Mouse (Mus musculus): Measurements from ENCODE around the gene Zfp963. TPM values are rescaled to one million over a fixed set of nuclear protein-coding genes. Genes with fewer than 3 reads are reported as not detected.

Gene Zfp963
- 0.47 and 0.48 TPM in 2 replicates for polyA plus RNA-seq (2012; rRNA removed)

DNA sequence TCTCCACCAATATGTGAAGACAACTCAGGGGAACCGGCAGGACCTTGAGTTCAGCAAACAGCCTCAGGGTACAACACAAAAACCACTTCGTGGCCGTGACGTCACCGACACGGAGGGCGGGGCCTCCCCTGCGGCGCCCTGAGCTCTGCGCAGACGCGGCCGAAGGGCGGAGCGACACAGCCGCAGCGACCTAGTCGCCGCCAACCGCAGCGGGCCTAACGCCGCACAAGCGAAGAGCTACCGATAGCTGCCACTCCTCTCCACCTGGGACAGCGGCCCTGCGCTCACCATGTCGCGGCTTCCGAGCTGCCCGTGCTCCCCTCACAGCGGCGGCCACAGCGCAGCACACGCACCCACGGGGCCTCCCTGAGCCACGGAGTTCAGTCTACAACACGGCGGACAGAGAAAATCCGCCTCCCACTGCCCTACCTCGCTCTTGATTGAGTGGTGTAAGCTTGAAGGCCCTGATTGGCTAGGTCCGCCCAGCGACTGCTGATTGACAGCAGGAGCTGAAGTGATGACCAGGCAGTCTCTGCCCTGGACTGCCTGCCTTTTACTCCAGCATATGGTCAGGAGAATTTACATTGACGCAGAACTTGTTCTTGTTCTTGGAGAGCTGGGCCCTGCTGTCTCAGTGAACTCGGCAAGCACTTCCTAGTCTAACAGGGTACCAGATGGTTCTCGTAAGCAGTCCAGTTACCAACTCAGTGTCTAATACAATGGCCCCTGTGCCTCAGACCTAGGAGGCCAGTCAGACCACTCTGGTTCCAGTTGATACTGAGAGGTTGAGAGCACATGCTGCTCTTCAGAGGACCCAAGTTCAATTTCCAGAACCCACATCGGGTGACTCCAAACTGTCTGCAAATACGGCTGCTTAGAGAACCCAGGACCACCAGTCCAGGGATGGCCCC lies at the start of gene Zfp963:
Zfp963 (minus strand) TSS at position 427 of the 911 bp plus-strand sequence.
- TF ChIP-seq POLR2A (IDR thresholded peaks at IDR 0.05; ENCODE audit: control insufficient read depth, low read depth, low read length) (peak; percentile 99), CTCF (IDR thresholded peaks at IDR 0.05; ENCODE audit: control insufficient read depth, insufficient read depth, insufficient replicate concordance, low read depth, low read length) (no peak)
- Histone ChIP-seq H3K36me3 (ENCODE audit: control insufficient read depth, insufficient read depth, low read length) (no peaks in the 10 kb centered on the region), H3K4me3 (ENCODE audit: control insufficient read depth, low read depth, low read length) (peak within 1 kb of the TSS; percentile 95), H3K27me3 (ENCODE audit: control insufficient read depth, insufficient read depth, low read length) (no peaks in the 10 kb centered on the region), H3K4me1 (ENCODE audit: control insufficient read depth, insufficient read depth, low read length) (peaks cover 3% of the 10 kb centered on the region; the same call in 1 of the 2 replicates), H3K27ac (ENCODE audit: control insufficient read depth, insufficient read depth, low read depth, low read length) (peak within 1 kb of the TSS; percentile 93)

DNA sequence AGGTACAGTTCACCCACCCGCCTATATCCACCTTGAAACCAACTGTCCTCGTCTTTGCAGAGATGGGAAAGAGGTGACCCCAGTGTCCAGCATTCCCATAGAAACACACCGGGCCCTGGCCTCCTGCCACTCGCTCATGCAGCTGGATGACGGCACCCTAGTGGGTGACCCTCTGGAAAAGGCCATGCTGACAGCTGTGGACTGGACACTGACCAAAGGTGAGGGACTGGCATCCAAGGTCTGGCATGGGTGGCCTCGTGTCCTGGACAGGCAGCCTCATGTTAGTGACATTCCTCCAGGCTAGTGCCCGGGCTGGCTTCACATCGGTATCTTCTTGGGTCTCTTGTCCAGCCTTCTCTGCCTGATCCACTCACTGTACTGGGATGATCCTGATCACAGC lies 49.5 kb upstream of the Zfp963 start:
- TF ChIP-seq POLR2A (IDR thresholded peaks at IDR 0.05; ENCODE audit: control insufficient read depth, low read depth, low read length), result no peak
- no peak for TF ChIP-seq CTCF (IDR thresholded peaks at IDR 0.05; ENCODE audit: control insufficient read depth, insufficient read depth, insufficient replicate concordance, low read depth, low read length)
- Histone ChIP-seq H3K4me3 (ENCODE audit: control insufficient read depth, low read depth, low read length) (no peak overlapping the region), H3K27ac (ENCODE audit: control insufficient read depth, insufficient read depth, low read depth, low read length) (no peak overlapping the region), H3K36me3 (ENCODE audit: control insufficient read depth, insufficient read depth, low read length) (no peaks in the 10 kb centered on the region; the same call in 1 of the 2 replicates), H3K4me1 (ENCODE audit: control insufficient read depth, insufficient read depth, low read length) (no peaks in the 10 kb centered on the region), H3K27me3 (ENCODE audit: control insufficient read depth, insufficient read depth, low read length) (no peaks in the 10 kb centered on the region)

DNA sequence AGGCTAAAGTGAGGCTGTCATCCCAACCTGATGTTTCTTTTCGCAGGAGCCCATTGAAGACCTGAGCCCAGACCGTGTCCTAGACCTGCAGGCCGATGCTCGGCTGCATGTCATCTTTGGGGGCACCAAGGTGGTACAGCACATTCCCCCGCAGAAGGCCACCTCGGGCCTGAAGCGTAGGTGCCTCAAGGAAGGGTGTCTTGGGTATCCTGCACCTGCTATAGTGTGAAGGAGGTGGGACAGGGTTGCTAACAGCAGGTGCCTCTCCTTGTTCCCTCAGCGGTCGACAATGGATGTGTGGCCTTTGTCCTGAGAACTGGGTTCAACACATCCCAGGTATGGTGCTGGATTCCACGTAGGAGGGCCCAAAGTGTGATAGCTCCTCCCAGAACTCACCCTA lies 47.9 kb upstream of the Zfp963 start:
- no peaks in the 10 kb centered on the region for H3K4me1 ChIP-seq (ENCODE audit: control insufficient read depth, insufficient read depth, low read length)
- no peak overlapping the region for H3K4me3 ChIP-seq (ENCODE audit: control insufficient read depth, low read depth, low read length)
- no peaks in the 10 kb centered on the region; the same call in 1 of the 2 replicates for H3K36me3 ChIP-seq (ENCODE audit: control insufficient read depth, insufficient read depth, low read length)
- H3K27ac ChIP-seq (ENCODE audit: control insufficient read depth, insufficient read depth, low read depth, low read length), result no peak overlapping the region
- no peaks in the 10 kb centered on the region for H3K27me3 ChIP-seq (ENCODE audit: control insufficient read depth, insufficient read depth, low read length)
- TF ChIP-seq POLR2A (IDR thresholded peaks at IDR 0.05; ENCODE audit: control insufficient read depth, low read depth, low read length) (no peak), CTCF (IDR thresholded peaks at IDR 0.05; ENCODE audit: control insufficient read depth, insufficient read depth, insufficient replicate concordance, low read depth, low read length) (no peak)

DNA sequence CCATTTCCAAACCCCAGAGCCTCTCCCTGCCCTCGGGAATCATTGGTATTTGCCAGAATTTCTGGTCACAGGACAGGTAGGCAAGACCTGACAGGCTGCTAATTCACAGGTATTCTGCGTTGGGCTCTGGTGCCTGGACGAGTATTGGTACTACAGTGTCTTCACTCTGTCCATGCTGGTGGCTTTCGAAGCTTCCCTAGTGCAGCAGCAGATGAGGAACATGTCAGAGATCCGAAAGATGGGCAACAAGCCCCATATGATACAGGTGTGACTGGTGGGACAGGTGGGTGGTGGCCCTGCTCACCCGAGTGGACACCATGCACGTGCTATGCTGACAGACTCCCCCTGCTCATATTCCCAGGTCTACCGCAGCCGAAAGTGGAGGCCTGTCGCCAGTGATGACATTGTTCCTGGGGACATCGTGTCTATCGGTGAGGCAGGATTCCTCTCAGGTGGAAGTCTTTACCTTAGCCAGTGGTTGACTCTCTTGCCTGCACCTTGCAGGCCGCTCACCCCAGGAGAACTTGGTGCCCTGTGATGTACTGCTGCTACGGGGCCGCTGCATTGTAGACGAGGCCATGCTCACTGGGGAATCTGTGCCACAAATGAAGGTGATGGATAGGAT lies 47.1 kb upstream of the Zfp963 start:
- Histone ChIP-seq H3K36me3 (ENCODE audit: control insufficient read depth, insufficient read depth, low read length) (no peaks in the 10 kb centered on the region; the same call in 1 of the 2 replicates), H3K4me3 (ENCODE audit: control insufficient read depth, low read depth, low read length) (no peak overlapping the region), H3K4me1 (ENCODE audit: control insufficient read depth, insufficient read depth, low read length) (no peaks in the 10 kb centered on the region), H3K27ac (ENCODE audit: control insufficient read depth, insufficient read depth, low read depth, low read length) (no peak overlapping the region), H3K27me3 (ENCODE audit: control insufficient read depth, insufficient read depth, low read length) (no peaks in the 10 kb centered on the region)
- no peak for TF ChIP-seq POLR2A (IDR thresholded peaks at IDR 0.05; ENCODE audit: control insufficient read depth, low read depth, low read length)
- TF ChIP-seq CTCF (IDR thresholded peaks at IDR 0.05; ENCODE audit: control insufficient read depth, insufficient read depth, insufficient replicate concordance, low read depth, low read length), result no peak

DNA sequence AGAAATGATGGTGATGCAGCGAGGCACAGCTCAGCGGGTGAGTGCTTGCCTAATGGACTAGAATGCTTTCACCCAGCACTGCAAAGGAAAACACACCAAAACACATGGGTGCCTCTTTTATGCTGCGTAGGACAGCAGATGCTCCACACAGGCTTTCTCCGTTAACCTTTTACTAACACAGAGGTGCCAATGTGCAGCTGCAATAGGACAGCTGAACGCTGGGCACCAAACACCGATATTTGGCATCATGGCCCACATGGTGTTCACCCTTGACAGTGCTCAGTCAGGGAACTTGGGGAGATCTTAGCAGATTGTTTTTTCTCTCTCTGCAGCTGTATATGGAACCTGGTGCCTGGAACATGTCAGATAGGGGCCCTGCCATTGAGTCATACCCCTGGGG lies 45.1 kb upstream of the Zfp963 start:
- Histone ChIP-seq H3K36me3 (ENCODE audit: control insufficient read depth, insufficient read depth, low read length) (no peaks in the 10 kb centered on the region; the same call in 1 of the 2 replicates), H3K4me1 (ENCODE audit: control insufficient read depth, insufficient read depth, low read length) (no peaks in the 10 kb centered on the region; the same call in 1 of the 2 replicates), H3K27me3 (ENCODE audit: control insufficient read depth, insufficient read depth, low read length) (no peaks in the 10 kb centered on the region), H3K27ac (ENCODE audit: control insufficient read depth, insufficient read depth, low read depth, low read length) (no peak overlapping the region), H3K4me3 (ENCODE audit: control insufficient read depth, low read depth, low read length) (no peak overlapping the region)
- TF ChIP-seq POLR2A (IDR thresholded peaks at IDR 0.05; ENCODE audit: control insufficient read depth, low read depth, low read length), result no peak
- TF ChIP-seq CTCF (IDR thresholded peaks at IDR 0.05; ENCODE audit: control insufficient read depth, insufficient read depth, insufficient replicate concordance, low read depth, low read length), result no peak

DNA sequence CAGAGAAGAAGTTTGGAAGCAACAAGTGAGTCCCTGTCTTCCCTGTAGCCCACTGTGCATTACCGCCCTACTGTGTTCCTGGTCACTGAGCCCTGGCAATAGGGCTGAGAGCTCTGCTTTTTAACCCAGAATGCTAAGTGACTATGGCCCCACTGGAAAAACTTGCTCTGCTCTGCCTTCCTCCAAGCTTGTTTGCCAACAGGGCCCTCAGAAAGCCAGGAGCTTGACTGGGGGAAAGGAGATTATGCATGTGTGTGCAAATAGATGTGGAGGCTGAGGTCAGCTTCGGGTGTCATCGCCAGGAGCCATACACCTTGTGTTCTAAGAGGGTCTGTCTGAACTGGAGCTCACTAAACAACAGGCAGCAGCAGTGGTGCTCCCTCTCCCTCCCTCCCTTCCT lies 44.3 kb upstream of the Zfp963 start:
- no peak for TF ChIP-seq POLR2A (IDR thresholded peaks at IDR 0.05; ENCODE audit: control insufficient read depth, low read depth, low read length)
- no peak for TF ChIP-seq CTCF (IDR thresholded peaks at IDR 0.05; ENCODE audit: control insufficient read depth, insufficient read depth, insufficient replicate concordance, low read depth, low read length)

DNA sequence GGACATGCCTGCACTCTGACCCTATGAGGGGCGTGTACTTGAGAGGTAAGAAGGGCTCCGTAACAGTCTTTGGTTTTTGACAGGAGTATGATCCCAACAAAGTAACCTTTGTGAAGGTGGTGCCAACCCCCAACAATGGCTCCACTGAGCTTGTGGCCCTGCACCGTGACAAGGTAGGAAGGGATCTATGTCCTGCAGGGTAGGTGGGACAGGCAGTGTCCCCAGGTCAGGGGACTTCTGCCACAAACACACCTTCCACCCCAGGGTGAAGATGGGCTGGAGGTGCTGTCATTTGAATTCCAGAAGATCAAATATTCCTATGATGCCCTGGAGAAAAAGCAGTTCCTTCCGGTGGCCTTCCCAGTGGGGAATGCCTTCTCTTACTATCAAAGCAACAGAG lies 43.9 kb upstream of the Zfp963 start:
- TF ChIP-seq CTCF (IDR thresholded peaks at IDR 0.05; ENCODE audit: control insufficient read depth, insufficient read depth, insufficient replicate concordance, low read depth, low read length) (no peak), POLR2A (IDR thresholded peaks at IDR 0.05; ENCODE audit: control insufficient read depth, low read depth, low read length) (no peak)
- Histone ChIP-seq H3K36me3 (ENCODE audit: control insufficient read depth, insufficient read depth, low read length) (no peaks in the 10 kb centered on the region; the same call in 1 of the 2 replicates), H3K27ac (ENCODE audit: control insufficient read depth, insufficient read depth, low read depth, low read length) (no peak overlapping the region), H3K4me1 (ENCODE audit: control insufficient read depth, insufficient read depth, low read length) (no peaks in the 10 kb centered on the region; the same call in 1 of the 2 replicates), H3K4me3 (ENCODE audit: control insufficient read depth, low read depth, low read length) (no peak overlapping the region), H3K27me3 (ENCODE audit: control insufficient read depth, insufficient read depth, low read length) (no peaks in the 10 kb centered on the region)

More for the DNA sequence above, 44.3 kb upstream of the Zfp963 start:
- Histone ChIP-seq H3K27me3 (ENCODE audit: control insufficient read depth, insufficient read depth, low read length) (no peaks in the 10 kb centered on the region), H3K4me3 (ENCODE audit: control insufficient read depth, low read depth, low read length) (no peak overlapping the region), H3K36me3 (ENCODE audit: control insufficient read depth, insufficient read depth, low read length) (no peaks in the 10 kb centered on the region; the same call in 1 of the 2 replicates), H3K27ac (ENCODE audit: control insufficient read depth, insufficient read depth, low read depth, low read length) (no peak overlapping the region), H3K4me1 (ENCODE audit: control insufficient read depth, insufficient read depth, low read length) (no peaks in the 10 kb centered on the region; the same call in 1 of the 2 replicates)

All from testis, adult 2 months (tissue).